ENCODE assay signal across 26 mouse cellular contexts in genomic region chr7:132075825-132076224, GRCm38 (mm10).
DNase-seq lines count a peak whose midpoint lies in the region; ATAC-seq and TF ChIP-seq lines count a peak whose summit lies in the region.
"Had no signal": no experiment of that assay in that cellular context is flagged by ENCODE, and none has a peak within 500 bp of the region (broad histone marks: within the 10 kb centered on the region; RNA-seq: fewer than 3 reads in every experiment).

No protein-coding gene starts in this region.

- TF ChIP-seq CTCF in intestine, postnatal 0 days (IDR thresholded peaks at IDR 0.05; ENCODE audit: low read depth) = no peak
- TF ChIP-seq CTCF in cerebellum, adult 2 months (IDR thresholded peaks at IDR 0.05; ENCODE audit: borderline replicate concordance, insufficient read depth, low read depth, low read length) = no peak

- no peak for TF ChIP-seq POLR2A in cerebellum, adult 2 months (IDR thresholded peaks at IDR 0.05; ENCODE audit: borderline replicate concordance, insufficient read depth, low read length)

- H3K36me3 ChIP-seq in heart, embryonic 11.5 days (ENCODE audit: control insufficient read depth, insufficient read depth, low read length) = no peaks in the 10 kb centered on the region
- H3K36me3 ChIP-seq in intestine, postnatal 0 days (ENCODE audit: control insufficient read depth, insufficient read depth) = no peaks in the 10 kb centered on the region
- H3K36me3 ChIP-seq in midbrain, embryonic 13.5 days = no peaks in the 10 kb centered on the region
- H3K36me3 ChIP-seq: embryonic facial prominence, embryonic 13.5 days; embryonic facial prominence, embryonic 15.5 days; forebrain, embryonic 10.5 days; forebrain, embryonic 12.5 days; G1E had no signal

- WGBS in heart, embryonic 11.5 days (ENCODE audit: insufficient replicate concordance) = 67% methylated on average over 1 of the region's 1 CpGs
- WGBS in intestine, postnatal 0 days = 44% methylated on average over 1 of the region's 1 CpGs
- WGBS in midbrain, embryonic 13.5 days = 85% methylated on average over 1 of the region's 1 CpGs
- WGBS in cerebellum, adult 2 months = 83% methylated on average over 1 of the region's 1 CpGs

- H3K27ac ChIP-seq in heart, embryonic 11.5 days (ENCODE audit: low read depth, low read length) = no peak overlapping the region
- H3K27ac ChIP-seq in intestine, postnatal 0 days (ENCODE audit: low read depth, low read length) = no peak overlapping the region
- H3K27ac ChIP-seq in midbrain, embryonic 13.5 days = no peak overlapping the region
- no peak overlapping the region for H3K27ac ChIP-seq in cerebellum, adult 2 months (ENCODE audit: insufficient read depth, low read length)
- H3K27ac ChIP-seq: embryonic facial prominence, embryonic 13.5 days; embryonic facial prominence, embryonic 15.5 days; forebrain, embryonic 10.5 days; forebrain, embryonic 12.5 days had no signal

- ATAC-seq in heart, embryonic 11.5 days (replicated peaks; ENCODE audit: insufficient number of reproducible peaks, low FRiP score, low TSS enrichment) = no peak
- peak; percentile 45; the same call in 1 of the 2 replicates for ATAC-seq in intestine, postnatal 0 days
- ATAC-seq in midbrain, embryonic 13.5 days = no peak
- ATAC-seq: activated CD4-positive, CD25-positive, alpha-beta regulatory T cell, adult 4 months; CD4-positive, CD25-positive, alpha-beta regulatory T cell, adult 4 months; forebrain, embryonic 14.5 days; forebrain, embryonic 16.5 days; Patski had no signal

- no peaks in the 10 kb centered on the region for H3K4me1 ChIP-seq in heart, embryonic 11.5 days (ENCODE audit: control insufficient read depth, insufficient read depth, low read length)
- no peaks in the 10 kb centered on the region for H3K4me1 ChIP-seq in intestine, postnatal 0 days (replicated peaks; ENCODE audit: control insufficient read depth, insufficient read depth, low read length)
- H3K4me1 ChIP-seq in midbrain, embryonic 13.5 days (replicated peaks) = no peaks in the 10 kb centered on the region
- H3K4me1 ChIP-seq in cerebellum, adult 2 months (ENCODE audit: control insufficient read depth, insufficient read depth, low read length) = no peaks in the 10 kb centered on the region
- H3K4me1 ChIP-seq: forebrain, embryonic 12.5 days had no signal

- H3K4me3 ChIP-seq in heart, embryonic 11.5 days (ENCODE audit: low read depth, low read length) = no peak overlapping the region
- H3K4me3 ChIP-seq in intestine, postnatal 0 days (ENCODE audit: low read depth, low read length) = no peak overlapping the region
- no peak overlapping the region for H3K4me3 ChIP-seq in midbrain, embryonic 13.5 days (replicated peaks)
- no peak overlapping the region for H3K4me3 ChIP-seq in cerebellum, adult 2 months (replicated peaks; ENCODE audit: insufficient read depth, low read depth, low read length)
- H3K4me3 ChIP-seq: embryonic facial prominence, embryonic 13.5 days; embryonic facial prominence, embryonic 15.5 days; erythroblast, embryonic 14.5 days; forebrain, embryonic 10.5 days; forebrain, embryonic 12.5 days had no signal

- H3K27me3 ChIP-seq in heart, embryonic 11.5 days (ENCODE audit: control insufficient read depth, insufficient read depth, low read length) = 0 out of 2 replicates have a peak, but pooled peaks cover 2% of the 10 kb centered on the region
- no peaks in the 10 kb centered on the region for H3K27me3 ChIP-seq in intestine, postnatal 0 days (replicated peaks; ENCODE audit: control insufficient read depth, insufficient read depth, low read length)
- H3K27me3 ChIP-seq in midbrain, embryonic 13.5 days = no peaks in the 10 kb centered on the region
- no peaks in the 10 kb centered on the region for H3K27me3 ChIP-seq in cerebellum, adult 2 months (ENCODE audit: control insufficient read depth, insufficient read depth, low read length)
- H3K27me3 ChIP-seq: embryonic facial prominence, embryonic 13.5 days; embryonic facial prominence, embryonic 15.5 days; forebrain, embryonic 12.5 days; Patski had no signal

- peak; percentile 42 for DNase-seq in heart, adult 11 months
- DNase-seq in cerebellum, adult 2 months = no peak
- DNase-seq: adrenal gland, adult 8-10 months; adrenal gland, postnatal 14 days; adrenal gland, postnatal 36 days; B cell, adult 2 months; cerebellum, adult 11-12 months; cerebellum, adult 8-10 months; cerebellum, adult 9-11 months; cerebellum, postnatal 14 days; cerebellum, postnatal 36 days; embryo, embryonic 11 days had no signal

- no peaks in the 10 kb centered on the region for H3K9me3 ChIP-seq in heart, embryonic 11.5 days (replicated peaks; ENCODE audit: control insufficient read depth, low read length)
- no peaks in the 10 kb centered on the region for H3K9me3 ChIP-seq in intestine, postnatal 0 days (ENCODE audit: control insufficient read depth)
- no peaks in the 10 kb centered on the region for H3K9me3 ChIP-seq in midbrain, embryonic 13.5 days
- H3K9me3 ChIP-seq: embryonic facial prominence, embryonic 13.5 days; embryonic facial prominence, embryonic 15.5 days; forebrain, embryonic 10.5 days; forebrain, embryonic 12.5 days had no signal

- no peak overlapping the region for H3K9ac ChIP-seq in heart, embryonic 11.5 days (ENCODE audit: low read depth, low read length)
- no peak overlapping the region for H3K9ac ChIP-seq in intestine, postnatal 0 days (ENCODE audit: low read depth, low read length)
- no peak overlapping the region for H3K9ac ChIP-seq in midbrain, embryonic 13.5 days (replicated peaks)
- H3K9ac ChIP-seq: embryonic facial prominence, embryonic 13.5 days; embryonic facial prominence, embryonic 15.5 days; forebrain, embryonic 12.5 days had no signal

- no peak overlapping the region for H3K4me2 ChIP-seq in heart, embryonic 11.5 days
- H3K4me2 ChIP-seq in intestine, postnatal 0 days (replicated peaks; ENCODE audit: low read depth) = no peak overlapping the region
- H3K4me2 ChIP-seq in midbrain, embryonic 13.5 days (replicated peaks) = no peak overlapping the region
- H3K4me2 ChIP-seq: embryonic facial prominence, embryonic 13.5 days; embryonic facial prominence, embryonic 15.5 days; forebrain, embryonic 12.5 days had no signal
